Mouse (Mus musculus) forebrain, embryonic 14.5 days (tissue): ENCODE measurements around the gene Nfx1. TPM values are rescaled to one million over a fixed set of nuclear protein-coding genes. Genes with fewer than 3 reads are reported as not detected.

Experiments
- ATAC-seq: fragments of 200-750 bp; cut with Nextera tagmentation; 2 replicates; pipeline ENCODE4 v1.8.0; 2017; ENCODE audit warnings: mild to moderate bottlenecking, moderate library complexity
- DNase-seq: peaks from one replicate; pipeline ENCODE4 v3.0.0-alpha.2; 2015; ENCODE audit warnings: low spot score
- H3K27ac ChIP-seq: fragments of 300-500 bp; sonication (generic); 2 replicates; pipeline ENCODE4 v1.5.1; 2014; ENCODE audit warnings: low read depth, mild to moderate bottlenecking, control low read depth, low read length, moderate library complexity
- H3K27me3 ChIP-seq: fragments of 300-500 bp; sonication (generic); replicated peaks from 2 replicates; pipeline ENCODE4 v1.6.1; 2014; ENCODE audit warnings: low read length, control low read depth, mixed read lengths; ENCODE audit not compliant: control insufficient read depth, insufficient read depth
- H3K36me3 ChIP-seq: fragments of 300-500 bp; sonication (generic); 2 replicates; pipeline ENCODE4 v1.6.1; 2014; ENCODE audit warnings: low read length, control low read depth; ENCODE audit not compliant: control insufficient read depth, insufficient read depth
- H3K4me1 ChIP-seq: fragments of 300-500 bp; sonication (generic); 2 replicates; pipeline ENCODE4 v1.6.1; 2014; ENCODE audit warnings: antibody characterized with exemption, low read length, control low read depth; ENCODE audit not compliant: control insufficient read depth, insufficient read depth
- H3K4me2 ChIP-seq: fragments of 300-500 bp; sonication (generic); 2 replicates; pipeline ENCODE4 v1.6.1; 2014; ENCODE audit warnings: mild to moderate bottlenecking, control low read depth, low read length
- H3K4me3 ChIP-seq: fragments of 300-500 bp; sonication (generic); 2 replicates; pipeline ENCODE4 v1.5.1; 2014; ENCODE audit warnings: low read depth, low read length, control low read depth
- H3K9ac ChIP-seq: fragments of 300-500 bp; sonication (generic); 2 replicates; pipeline ENCODE4 v1.6.1; 2014; ENCODE audit warnings: mild to moderate bottlenecking, low read length, control low read depth, moderate library complexity
- H3K9me3 ChIP-seq: fragments of 300-500 bp; sonication (generic); replicated peaks from 2 replicates; pipeline ENCODE4 v1.6.1; 2016; ENCODE audit warnings: low read length, control low read depth, mixed read lengths; ENCODE audit not compliant: control insufficient read depth
- WGBS: fragments of 180-500 bp; shearing (Covaris S2); extraction: QIAGEN DNeasy Blood & Tissue Kit; methylation state at CpG from one replicate; pipeline ENCODE4 v1.1.7; 2014; 5-methylcytosine and 5-hydroxymethylcytosine counted together
- polyA plus RNA-seq: library from polyadenylated mRNA; unstranded; fragments of >200 nt; fragmentation: Nextera tagmentation; extraction: Ambion mirVana; gene quantifications from 2 replicates; pipeline ENCODE4 v1.2.1, GENCODE M21; 2014

The Nfx1 gene
- polyA plus RNA-seq, 1 experiment from 2014 or later = 75.9 TPM

DNA sequence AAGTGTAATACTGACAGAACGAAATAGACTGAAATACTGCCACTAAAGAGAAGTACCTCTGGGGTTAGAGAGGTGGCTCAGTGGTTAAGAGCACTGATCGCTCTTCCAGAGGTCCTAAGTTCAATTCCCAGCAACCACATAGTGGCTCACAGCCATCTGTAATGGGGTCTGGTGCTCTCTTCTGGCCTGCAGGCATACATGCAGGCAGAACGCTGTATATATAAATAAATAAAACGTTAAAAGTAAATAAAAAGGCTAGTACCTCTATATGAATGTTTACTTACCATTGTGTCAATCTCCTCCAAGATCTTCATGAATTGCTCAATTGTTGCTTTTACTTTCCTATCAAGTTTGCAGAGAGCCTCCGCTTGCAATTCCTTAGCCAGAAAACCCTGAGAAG, 31.9 kb upstream of the Nfx1 start:
- no peaks in the 10 kb centered on the region for H3K4me1 ChIP-seq
- peaks cover 87% of the 10 kb centered on the region for H3K36me3 ChIP-seq
- H3K27me3 ChIP-seq = no peaks in the 10 kb centered on the region
- no peak overlapping the region for H3K27ac ChIP-seq
- over 99% methylated on average over 5 of the region's 5 CpGs for WGBS
- DNase-seq (no peak), ATAC-seq (no peak)
- no peak overlapping the region for H3K4me3 ChIP-seq
- H3K9ac ChIP-seq = no peak overlapping the region
- H3K4me2 ChIP-seq = no peak overlapping the region
- 0 out of 2 replicates have a peak, but pooled peaks cover 10% of the 10 kb centered on the region for H3K9me3 ChIP-seq

DNA sequence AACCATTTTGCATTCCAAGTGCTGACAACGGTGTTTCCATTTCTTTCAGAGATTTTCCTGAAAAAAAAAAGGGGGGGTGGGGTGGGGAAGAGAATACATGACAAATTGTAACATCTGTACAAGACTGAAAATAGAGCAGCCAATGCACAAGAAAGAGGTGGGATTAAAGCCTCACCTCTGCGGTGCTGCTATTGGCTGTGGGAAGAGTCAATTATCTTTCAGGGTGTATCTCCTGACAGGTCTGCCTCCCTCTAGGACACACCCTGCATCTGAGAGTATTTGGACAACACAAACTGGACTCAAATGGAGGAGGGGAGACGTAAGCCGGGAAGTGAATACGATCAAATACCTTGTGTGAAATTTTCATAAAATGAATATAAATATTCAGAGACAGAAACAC, 27.1 kb upstream of the Nfx1 start:
- 0 out of 2 replicates have a peak, but pooled peaks cover 10% of the 10 kb centered on the region for H3K9me3 ChIP-seq
- no peak overlapping the region for H3K4me2 ChIP-seq
- no peak for DNase-seq
- WGBS = 95% methylated on average over 5 of the region's 5 CpGs
- ATAC-seq = no peak
- H3K36me3 ChIP-seq = peaks cover 71% of the 10 kb centered on the region
- no peaks in the 10 kb centered on the region for H3K27me3 ChIP-seq
- no peak overlapping the region for H3K27ac ChIP-seq
- H3K9ac ChIP-seq = no peak overlapping the region
- peaks cover 14% of the 10 kb centered on the region for H3K4me1 ChIP-seq
- H3K4me3 ChIP-seq = no peak overlapping the region

DNA sequence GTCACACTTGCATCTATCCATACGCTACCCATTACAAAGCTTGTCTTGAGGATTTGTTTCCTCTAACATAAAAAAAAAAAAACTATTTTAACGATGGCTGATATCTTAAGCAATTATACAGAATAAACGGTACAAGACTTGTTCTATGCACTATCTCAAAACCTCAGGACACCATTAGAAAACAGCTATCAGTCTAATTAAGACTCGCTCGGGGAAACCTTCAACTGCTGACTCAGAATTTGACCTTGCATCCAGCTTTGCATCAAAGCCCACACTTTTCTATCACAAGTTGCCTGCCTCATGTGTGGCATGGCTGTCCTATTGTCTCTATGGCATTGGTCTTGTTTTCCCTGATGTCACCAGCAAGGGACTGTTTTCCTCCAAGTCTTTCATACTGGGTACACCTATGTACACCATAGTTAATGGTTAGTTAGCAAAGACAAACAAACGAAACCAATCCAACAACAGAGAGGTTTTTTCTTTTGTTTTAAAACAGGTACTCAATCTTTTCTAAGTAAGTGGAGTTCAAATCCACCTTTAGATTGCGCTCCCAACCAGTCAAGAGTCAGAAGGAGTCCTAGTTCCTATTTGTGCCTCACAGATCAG, 24.1 kb upstream of the Nfx1 start:
- Histone ChIP-seq H3K4me2 (peak overlapping the region; percentile 64), H3K9me3 (no peaks in the 10 kb centered on the region), H3K9ac (peak overlapping the region; percentile 85), H3K4me1 (peaks cover 20% of the 10 kb centered on the region), H3K4me3 (peak overlapping the region; percentile 87), H3K36me3 (peaks cover 59% of the 10 kb centered on the region), H3K27ac (no peak overlapping the region), H3K27me3 (no peaks in the 10 kb centered on the region)
- 84% methylated on average over 7 of the region's 7 CpGs for WGBS
- DNase-seq (no peak), ATAC-seq (no peak)

DNA sequence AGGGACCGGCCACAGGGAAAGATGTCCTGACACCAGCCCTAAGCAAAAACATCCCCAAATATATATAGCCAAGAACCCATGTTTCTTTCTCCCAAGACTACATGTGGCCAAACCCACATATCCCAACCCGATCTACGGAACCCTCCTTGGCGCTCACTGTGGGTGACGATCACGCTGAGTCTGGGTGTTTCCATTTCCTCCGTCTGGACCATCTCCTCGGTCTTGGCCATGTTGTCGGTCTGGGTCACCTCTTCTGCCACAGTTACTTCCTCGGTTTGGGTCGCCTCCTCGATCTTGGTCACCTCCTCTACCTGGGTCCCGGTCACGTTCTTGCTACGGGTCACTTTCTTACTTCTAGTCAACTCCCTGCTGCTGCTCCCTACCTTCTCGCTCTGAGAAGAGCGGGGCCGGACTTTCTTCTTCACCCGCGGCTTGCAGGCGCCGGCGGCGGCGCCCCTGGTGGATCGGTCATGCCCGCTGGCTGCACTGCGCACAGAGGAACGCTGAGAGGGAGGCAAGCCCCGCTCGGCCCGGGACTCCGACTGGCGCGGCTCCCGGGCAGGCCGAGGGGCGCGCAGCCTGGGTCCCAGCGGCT, 23.0 kb upstream of the Nfx1 start:
- H3K4me3 ChIP-seq = peak overlapping the region; percentile 87
- no peaks in the 10 kb centered on the region for H3K27me3 ChIP-seq
- peaks cover 54% of the 10 kb centered on the region for H3K36me3 ChIP-seq
- DNase-seq (peak; percentile 32), ATAC-seq (peak; percentile 27)
- under 1% methylated on average over 40 of the region's 40 CpGs for WGBS
- no peaks in the 10 kb centered on the region for H3K9me3 ChIP-seq
- H3K4me1 ChIP-seq = peaks cover 20% of the 10 kb centered on the region
- H3K4me2 ChIP-seq = peak overlapping the region; percentile 64
- peak overlapping the region; percentile 85 for H3K9ac ChIP-seq
- peak overlapping the region; percentile 82 for H3K27ac ChIP-seq

DNA sequence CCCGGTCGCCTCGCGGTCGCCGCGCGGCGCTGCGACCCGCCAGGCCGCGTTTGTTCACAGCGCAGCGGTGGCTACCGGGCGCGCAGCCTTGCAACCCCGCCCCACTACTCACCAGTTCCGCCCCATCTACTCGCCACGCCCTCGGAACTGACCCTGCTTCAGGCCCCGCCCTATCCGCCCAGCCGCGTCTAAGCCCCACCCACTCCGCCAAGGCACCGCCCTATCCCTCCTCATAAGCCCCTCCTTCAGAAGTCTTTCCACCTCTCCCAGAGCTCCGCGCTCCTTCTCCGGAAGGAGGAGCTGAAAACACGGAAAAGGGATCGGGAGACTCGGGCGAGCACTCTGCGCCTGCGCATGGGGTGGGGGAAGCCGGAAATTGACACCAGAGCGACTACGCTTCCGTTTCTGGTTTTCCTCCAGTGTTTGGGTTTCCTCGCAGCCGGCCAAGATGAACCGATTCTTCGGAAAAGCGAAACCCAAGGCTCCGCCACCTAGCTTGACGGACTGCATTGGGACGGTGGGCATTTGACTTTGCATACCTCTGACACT, 22.5 kb upstream of the Nfx1 start, which contains the start of the genes Bag1 and Chmp5:
Gene Bag1, minus strand, starts transcription at position 135 of the 549 bp plus-strand sequence.
Gene Chmp5, plus strand, starts transcription at position 248 of the 549 bp plus-strand sequence.
- ATAC-seq (peak; percentile 97), DNase-seq (peak; percentile 99)
- Histone ChIP-seq H3K4me3 (peak within 1 kb of the TSS; percentile 87), H3K36me3 (peaks cover 54% of the 10 kb centered on the region), H3K4me1 (peaks cover 20% of the 10 kb centered on the region), H3K9ac (peak within 1 kb of the TSS; percentile 85), H3K27me3 (no peaks in the 10 kb centered on the region), H3K27ac (peak within 1 kb of the TSS; percentile 82), H3K4me2 (peak within 1 kb of the TSS; percentile 80), H3K9me3 (no peaks in the 10 kb centered on the region)
- under 1% methylated on average over 46 of the region's 50 CpGs for WGBS

DNA sequence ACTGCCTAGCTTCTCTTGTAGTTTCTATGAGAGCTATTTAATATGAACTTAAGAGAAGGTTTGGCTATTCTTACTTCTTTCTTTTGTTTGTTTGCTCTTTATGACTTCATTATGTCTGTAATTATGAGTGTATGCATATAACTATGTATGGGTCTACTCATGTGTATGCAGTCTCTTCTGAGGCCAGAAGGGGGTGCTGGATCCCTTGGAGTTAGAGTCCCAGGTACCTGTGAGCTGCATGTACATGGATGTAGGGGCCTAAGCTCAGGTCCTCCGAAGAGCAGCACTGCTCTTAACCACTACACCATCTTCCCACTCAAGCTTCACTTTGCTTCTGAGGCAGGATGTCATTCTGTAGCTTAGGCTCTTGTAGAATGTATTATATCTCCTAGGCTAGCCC, 17.2 kb upstream of the Nfx1 start:
- Histone ChIP-seq H3K4me1 (peaks cover 6% of the 10 kb centered on the region), H3K4me2 (no peak overlapping the region), H3K9me3 (no peaks in the 10 kb centered on the region), H3K4me3 (no peak overlapping the region), H3K27ac (no peak overlapping the region), H3K36me3 (peaks cover 73% of the 10 kb centered on the region), H3K27me3 (no peaks in the 10 kb centered on the region), H3K9ac (no peak overlapping the region)
- 96% methylated on average over 1 of the region's 1 CpGs for WGBS
- ATAC-seq = no peak
- no peak for DNase-seq

DNA sequence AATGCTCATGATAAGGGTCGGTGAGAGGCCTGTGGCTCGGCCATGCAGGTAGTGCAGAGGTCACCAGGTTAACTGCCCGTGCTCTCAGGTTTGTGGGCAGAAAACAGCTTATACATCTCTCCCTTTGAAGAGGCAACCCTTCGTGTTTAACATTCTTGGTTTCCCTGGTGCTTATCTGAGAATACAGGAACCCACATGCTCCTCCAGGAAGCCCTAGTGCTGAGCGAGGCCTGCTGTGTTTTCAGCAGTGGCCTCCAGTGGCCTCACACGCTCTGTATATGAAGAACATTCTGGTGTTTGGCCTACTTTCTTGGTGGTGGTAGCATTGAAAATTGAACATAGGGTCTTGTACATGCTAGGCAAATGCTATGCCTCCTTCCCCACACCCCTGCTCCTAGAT, 14.8 kb upstream of the Nfx1 start:
- H3K36me3 ChIP-seq = peaks cover 86% of the 10 kb centered on the region
- no peak overlapping the region for H3K9ac ChIP-seq
- 93% methylated on average over 6 of the region's 6 CpGs for WGBS
- H3K9me3 ChIP-seq = no peaks in the 10 kb centered on the region
- no peaks in the 10 kb centered on the region for H3K4me1 ChIP-seq
- DNase-seq (no peak), ATAC-seq (no peak)
- H3K27ac ChIP-seq = no peak overlapping the region
- no peaks in the 10 kb centered on the region for H3K27me3 ChIP-seq
- H3K4me3 ChIP-seq = no peak overlapping the region
- H3K4me2 ChIP-seq = no peak overlapping the region

DNA sequence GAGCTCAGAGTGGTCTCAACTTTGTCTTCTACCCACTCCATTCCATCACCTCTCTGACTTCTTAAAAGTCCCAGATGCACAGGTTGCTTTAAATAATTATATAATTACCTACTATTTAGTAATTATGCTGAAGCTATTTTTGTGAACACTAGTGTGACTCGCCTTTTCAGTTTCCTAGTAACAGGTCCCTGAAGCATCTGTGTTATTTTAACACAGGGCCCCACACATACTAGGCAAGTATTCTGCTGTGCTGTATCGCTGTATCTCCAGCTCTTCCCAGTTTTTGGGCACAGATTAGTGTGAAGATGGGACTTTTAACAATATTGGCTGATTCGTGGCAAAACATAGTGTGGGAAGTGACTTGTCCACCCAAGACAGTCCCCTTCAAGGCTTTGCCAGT, 7.2 kb upstream of the Nfx1 start:
- DNase-seq (no peak), ATAC-seq (no peak)
- Histone ChIP-seq H3K27ac (no peak overlapping the region), H3K9me3 (no peaks in the 10 kb centered on the region), H3K27me3 (no peaks in the 10 kb centered on the region), H3K4me2 (no peak overlapping the region), H3K4me3 (no peak overlapping the region), H3K36me3 (peaks cover 91% of the 10 kb centered on the region), H3K9ac (no peak overlapping the region), H3K4me1 (no peaks in the 10 kb centered on the region)
- WGBS = 94% methylated on average over 3 of the region's 3 CpGs

DNA sequence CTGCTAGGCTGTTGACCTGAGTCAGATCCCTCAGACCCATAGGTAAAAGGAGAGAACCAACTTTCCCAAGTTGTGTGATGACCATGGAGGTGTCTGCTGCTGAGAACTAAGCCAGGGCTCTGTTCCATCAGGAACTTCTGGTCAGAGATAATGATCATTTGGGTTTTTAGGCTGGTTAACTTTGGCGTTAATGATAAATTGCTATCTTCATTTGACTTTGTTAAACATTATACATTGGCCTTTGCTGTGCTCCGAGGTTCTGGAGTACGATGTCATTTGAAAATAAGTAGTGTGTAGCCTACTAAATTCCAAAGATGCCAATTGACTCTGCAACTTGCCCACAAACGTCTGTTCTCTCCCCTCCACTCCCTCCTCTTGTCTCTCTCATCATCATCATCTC, 1.5 kb upstream of the Nfx1 start:
- H3K9ac ChIP-seq = no peak overlapping the region
- H3K27ac ChIP-seq = no peak overlapping the region
- 79% methylated on average over 4 of the region's 4 CpGs for WGBS
- no peaks in the 10 kb centered on the region for H3K9me3 ChIP-seq
- no peaks in the 10 kb centered on the region for H3K27me3 ChIP-seq
- ATAC-seq (no peak), DNase-seq (no peak)
- no peak overlapping the region for H3K4me2 ChIP-seq
- no peak overlapping the region for H3K4me3 ChIP-seq
- peaks cover 9% of the 10 kb centered on the region for H3K4me1 ChIP-seq
- H3K36me3 ChIP-seq = peaks cover 40% of the 10 kb centered on the region
